Mouse (Mus musculus) hindbrain, postnatal 0 days (tissue): ENCODE measurements around the gene Btbd35f28. TPM values are rescaled to one million over a fixed set of nuclear protein-coding genes. Genes with fewer than 3 reads are reported as not detected.
"Not testable (repeated sequence)": the region's sequence is repeated elsewhere in the genome, so short reads cannot be mapped to it uniquely, and the experiment has no call there.

Source experiments
- ATAC-seq: fragments of 200-750 bp; cut with Nextera tagmentation; 2 replicates; pipeline ENCODE4 v1.8.0; 2017; ENCODE audit warnings: mild to moderate bottlenecking, moderate TSS enrichment, moderate library complexity
- DNase-seq: peaks from one replicate; pipeline ENCODE4 v3.0.0-alpha.2; 2015; ENCODE audit warnings: low spot score
- H3K27ac ChIP-seq: fragments of 300-500 bp; sonication (generic); 2 replicates; pipeline ENCODE4 v1.5.1; 2014; ENCODE audit warnings: mild to moderate bottlenecking
- H3K27me3 ChIP-seq: fragments of 300-500 bp; sonication (generic); 2 replicates; pipeline ENCODE4 v1.6.1; 2014; ENCODE audit warnings: low read length, mixed read lengths; ENCODE audit not compliant: insufficient read depth
- H3K36me3 ChIP-seq: fragments of 300-500 bp; sonication (generic); 2 replicates; pipeline ENCODE4 v1.6.1; 2014; ENCODE audit warnings: low read length, mixed read lengths; ENCODE audit not compliant: insufficient read depth
- H3K4me1 ChIP-seq: fragments of 300-500 bp; sonication (generic); 2 replicates; pipeline ENCODE4 v1.6.1; 2014; ENCODE audit warnings: antibody characterized with exemption, low read length, mixed read lengths; ENCODE audit not compliant: insufficient read depth
- H3K4me2 ChIP-seq: fragments of 300-500 bp; sonication (generic); 2 replicates; pipeline ENCODE4 v1.6.1; 2014; ENCODE audit warnings: low read depth, mild to moderate bottlenecking, low read length, moderate library complexity, mixed read lengths
- H3K4me3 ChIP-seq: fragments of 300-500 bp; sonication (generic); 2 replicates; pipeline ENCODE4 v1.5.1; 2014; ENCODE audit warnings: low read length
- H3K9ac ChIP-seq: fragments of 300-500 bp; sonication (generic); replicated peaks from 2 replicates; pipeline ENCODE4 v1.6.1; 2014; ENCODE audit warnings: mild to moderate bottlenecking, low read length, moderate library complexity, mixed read lengths
- H3K9me3 ChIP-seq: fragments of 300-500 bp; sonication (generic); 2 replicates; pipeline ENCODE4 v1.6.1; 2016; ENCODE audit warnings: low read length, mixed read lengths
- WGBS: fragments of 180-500 bp; shearing (Covaris S2); extraction: QIAGEN DNeasy Blood & Tissue Kit; methylation state at CpG from one replicate; pipeline ENCODE4 v1.1.7; 2014; 5-methylcytosine and 5-hydroxymethylcytosine counted together
- polyA plus RNA-seq: library from polyadenylated mRNA; unstranded; fragments of >200 nt; fragmentation: Nextera tagmentation; extraction: Ambion mirVana; gene quantifications from 2 replicates; pipeline ENCODE4 v1.2.1, GENCODE M21; 2015
- total RNA-seq: library from RNA; depleted of rRNA; stranded (reverse); fragments of >200 nt; gene quantifications from 2 replicates; pipeline ENCODE4 v1.2.3, GENCODE M21; 2014; rRNA removed

Btbd35f28 gene
- total RNA-seq (not detected in 2 replicates), polyA plus RNA-seq (not detected in 2 replicates)

DNA sequence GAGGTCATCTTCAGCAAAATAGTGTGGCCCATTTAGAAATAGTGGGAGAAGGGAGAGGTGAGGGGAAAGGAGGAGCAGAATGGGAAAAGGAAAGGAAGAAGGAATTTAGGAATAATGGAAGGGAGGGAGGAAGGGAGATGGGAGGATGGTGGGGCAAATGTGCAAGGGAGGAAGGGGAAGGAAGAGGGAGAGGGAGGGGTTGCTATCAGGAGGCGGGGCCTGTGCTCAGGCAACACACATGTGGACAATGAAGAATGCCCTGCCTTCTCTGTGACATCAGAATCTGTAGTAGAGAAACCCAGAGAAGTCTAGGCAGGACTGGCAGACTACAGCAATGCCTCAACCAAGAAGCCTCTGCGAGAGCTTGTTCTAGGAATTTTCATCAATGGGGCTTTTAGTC lies at the start of gene Btbd35f28:
Btbd35f28 (plus strand) TSS at position 301 of the 400 bp plus-strand sequence.
- not testable (repeated sequence) for H3K4me1 ChIP-seq, H3K4me2 ChIP-seq, ATAC-seq, H3K27me3 ChIP-seq, H3K36me3 ChIP-seq, H3K27ac ChIP-seq, H3K9me3 ChIP-seq, H3K4me3 ChIP-seq, DNase-seq, H3K9ac ChIP-seq
- no CpG with 5 or more reads among the region's 2 CpGs for WGBS

Other genes with a start within 250 kb of the Btbd35f28 start
- gene Btbd35f16, start 239.6 kb upstream of the Btbd35f28 start, total RNA-seq, result not detected in 2 replicates
- not detected in 2 replicates for gene Btbd35f16, start 239.6 kb upstream of the Btbd35f28 start, polyA plus RNA-seq
- gene Btbd35f3, start 158.9 kb upstream of the Btbd35f28 start, total RNA-seq, result not detected in 2 replicates
- not detected in 2 replicates for gene Btbd35f3, start 158.9 kb upstream of the Btbd35f28 start, polyA plus RNA-seq
- not detected in 2 replicates for gene Btbd35f20, start 94.7 kb downstream of the Btbd35f28 start, total RNA-seq
- not detected in 2 replicates for gene Btbd35f20, start 94.7 kb downstream of the Btbd35f28 start, polyA plus RNA-seq
- not detected in 2 replicates for gene Btbd35f17, start 174.1 kb downstream of the Btbd35f28 start, total RNA-seq
- gene Btbd35f17, start 174.1 kb downstream of the Btbd35f28 start, polyA plus RNA-seq, result not detected in 2 replicates